Mouse (Mus musculus) heart, embryonic 15.5 days (tissue): ENCODE data around the gene Nr1h4. TPM values are rescaled to one million over a fixed set of nuclear protein-coding genes. Genes with fewer than 3 reads are reported as not detected.
"Not testable (repeated sequence)": the region's sequence is repeated elsewhere in the genome, so short reads cannot be mapped to it uniquely, and the experiment has no call there.

Experiments
- ATAC-seq: fragments of 200-750 bp; cut with Nextera tagmentation; replicated peaks from 2 replicates; pipeline ENCODE4 v1.8.0; 2017; ENCODE audit warnings: low read depth, moderate TSS enrichment; ENCODE audit not compliant: insufficient number of reproducible peaks, insufficient read depth, low FRiP score
- H3K27ac ChIP-seq: fragments of 300-500 bp; sonication (generic); 2 replicates; pipeline ENCODE4 v1.5.1; 2015; ENCODE audit warnings: mild to moderate bottlenecking, inconsistent platforms
- H3K27me3 ChIP-seq: fragments of 300-500 bp; sonication (generic); 2 replicates; pipeline ENCODE4 v1.6.1; 2015; ENCODE audit warnings: inconsistent platforms
- H3K36me3 ChIP-seq: fragments of 300-500 bp; sonication (generic); 2 replicates; pipeline ENCODE4 v1.6.1; 2015; ENCODE audit warnings: mild to moderate bottlenecking, inconsistent platforms
- H3K4me1 ChIP-seq: fragments of 300-500 bp; sonication (generic); replicated peaks from 2 replicates; pipeline ENCODE4 v1.6.1; 2015; ENCODE audit warnings: inconsistent platforms
- H3K4me2 ChIP-seq: fragments of 300-500 bp; sonication (generic); 2 replicates; pipeline ENCODE4 v1.6.1; 2015; ENCODE audit warnings: inconsistent platforms, mild to moderate bottlenecking, moderate library complexity
- H3K4me3 ChIP-seq: fragments of 300-500 bp; sonication (generic); 2 replicates; pipeline ENCODE4 v1.5.1; 2015; ENCODE audit warnings: mild to moderate bottlenecking, inconsistent platforms
- H3K9ac ChIP-seq: fragments of 300-500 bp; sonication (generic); 2 replicates; pipeline ENCODE4 v1.6.1; 2015; ENCODE audit warnings: mild to moderate bottlenecking, inconsistent platforms
- H3K9me3 ChIP-seq: fragments of 300-500 bp; sonication (generic); replicated peaks from 2 replicates; pipeline ENCODE4 v1.6.1; 2016; ENCODE audit warnings: inconsistent platforms
- WGBS: fragments of 180-500 bp; shearing (Covaris S2); methylation state at CpG from one replicate; pipeline ENCODE4 v1.1.7; 2015; ENCODE audit warnings: mixed read lengths; 5-methylcytosine and 5-hydroxymethylcytosine counted together
- polyA plus RNA-seq: library from polyadenylated mRNA; unstranded; fragments of >200 nt; fragmentation: Nextera tagmentation; extraction: Ambion mirVana; gene quantifications from 2 replicates; pipeline ENCODE4 v1.2.1, GENCODE M21; 2015

Gene Nr1h4
- 0.81 and 1.0 TPM in 2 replicates for polyA plus RNA-seq

- Histone ChIP-seq H3K4me3 (peak within 1 kb of the TSS; percentile 2; the same call in 1 of the 2 replicates), H3K4me2 (peak within 1 kb of the TSS; percentile 17), H3K4me1 (peaks cover 34% of the 10 kb centered on the region), H3K9me3 (no peaks in the 10 kb centered on the region), H3K9ac (no peak within 1 kb of the TSS), H3K27me3 (no peaks in the 10 kb centered on the region), H3K27ac (peak within 1 kb of the TSS; percentile 22; the same call in 1 of the 2 replicates), H3K36me3 (no peaks in the 10 kb centered on the region)
- WGBS, result 46% methylated on average over 17 of the region's 17 CpGs
- no peak for ATAC-seq
Observed at GRCm38 (mm10) chr10:89532929-89533727, at the start of gene Nr1h4. Nr1h4 (minus strand) TSS chr10:89533585.

GRCm38 (mm10) chr10:89578801-89579200 is 45.4 kb upstream of the Nr1h4 start:
- 79% methylated on average over 4 of the region's 4 CpGs for WGBS
- Histone ChIP-seq H3K4me3 (no peak overlapping the region), H3K4me2 (no peak overlapping the region), H3K27ac (no peak overlapping the region), H3K9ac (no peak overlapping the region), H3K4me1 (no peaks in the 10 kb centered on the region), H3K27me3 (no peaks in the 10 kb centered on the region), H3K36me3 (no peaks in the 10 kb centered on the region), H3K9me3 (no peaks in the 10 kb centered on the region)
- no peak for ATAC-seq

- Histone ChIP-seq H3K4me2 (no peak overlapping the region), H3K27me3 (no peaks in the 10 kb centered on the region), H3K27ac (no peak overlapping the region), H3K4me3 (no peak overlapping the region), H3K9ac (no peak overlapping the region), H3K9me3 (no peaks in the 10 kb centered on the region), H3K4me1 (no peaks in the 10 kb centered on the region), H3K36me3 (no peaks in the 10 kb centered on the region)
- no peak for ATAC-seq
- 76% methylated on average over 3 of the region's 3 CpGs for WGBS
Observed at GRCm38 (mm10) chr10:89577666-89578065, 44.3 kb upstream of the Nr1h4 start.

GRCm38 (mm10) chr10:89573421-89573820 is 40.0 kb upstream of the Nr1h4 start:
- no peak for ATAC-seq
- H3K4me1 ChIP-seq, result no peaks in the 10 kb centered on the region
- no peak overlapping the region for H3K9ac ChIP-seq
- H3K27ac ChIP-seq, result no peak overlapping the region
- no peak overlapping the region for H3K4me3 ChIP-seq
- H3K9me3 ChIP-seq, result no peaks in the 10 kb centered on the region
- WGBS, result 51% methylated on average over 3 of the region's 3 CpGs
- no peaks in the 10 kb centered on the region for H3K27me3 ChIP-seq
- H3K4me2 ChIP-seq, result no peak overlapping the region
- no peaks in the 10 kb centered on the region for H3K36me3 ChIP-seq

- Histone ChIP-seq H3K4me2 (no peak overlapping the region), H3K27me3 (no peaks in the 10 kb centered on the region), H3K4me3 (no peak overlapping the region), H3K36me3 (no peaks in the 10 kb centered on the region), H3K27ac (no peak overlapping the region), H3K9ac (no peak overlapping the region), H3K4me1 (no peaks in the 10 kb centered on the region), H3K9me3 (no peaks in the 10 kb centered on the region)
- WGBS, result 77% methylated on average over 6 of the region's 6 CpGs
- ATAC-seq, result no peak
Observed at GRCm38 (mm10) chr10:89572946-89573345, 39.6 kb upstream of the Nr1h4 start.

GRCm38 (mm10) chr10:89567391-89567790 is 34.0 kb upstream of the Nr1h4 start:
- Histone ChIP-seq H3K4me3 (no peak overlapping the region), H3K27ac (no peak overlapping the region), H3K27me3 (no peaks in the 10 kb centered on the region), H3K9ac (no peak overlapping the region), H3K4me2 (no peak overlapping the region), H3K36me3 (no peaks in the 10 kb centered on the region), H3K4me1 (no peaks in the 10 kb centered on the region), H3K9me3 (no peaks in the 10 kb centered on the region)
- WGBS, result 74% methylated on average over 2 of the region's 2 CpGs
- no peak for ATAC-seq

GRCm38 (mm10) chr10:89565301-89566022 is 32.1 kb upstream of the Nr1h4 start:
- no peaks in the 10 kb centered on the region for H3K36me3 ChIP-seq
- WGBS, result 83% methylated on average over 9 of the region's 9 CpGs

GRCm38 (mm10) chr10:89562113-89562512 is 28.7 kb upstream of the Nr1h4 start:
- Histone ChIP-seq H3K4me1 (no peaks in the 10 kb centered on the region), H3K9ac (no peak overlapping the region), H3K4me3 (no peak overlapping the region), H3K9me3 (no peaks in the 10 kb centered on the region), H3K36me3 (no peaks in the 10 kb centered on the region), H3K27ac (no peak overlapping the region), H3K4me2 (no peak overlapping the region), H3K27me3 (no peaks in the 10 kb centered on the region)
- 85% methylated on average over 6 of the region's 6 CpGs for WGBS
- ATAC-seq, result no peak

More at GRCm38 (mm10) chr10:89565301-89566022, 32.1 kb upstream of the Nr1h4 start:
- H3K4me3 ChIP-seq, result no peak overlapping the region
- H3K27me3 ChIP-seq, result no peaks in the 10 kb centered on the region
- H3K4me2 ChIP-seq, result no peak overlapping the region
- H3K9me3 ChIP-seq, result no peaks in the 10 kb centered on the region
- H3K27ac ChIP-seq, result no peak overlapping the region
- no peak overlapping the region for H3K9ac ChIP-seq
- ATAC-seq, result no peak
- H3K4me1 ChIP-seq, result no peaks in the 10 kb centered on the region

- no peak for ATAC-seq
- Histone ChIP-seq H3K4me3 (no peak overlapping the region), H3K27ac (no peak overlapping the region), H3K27me3 (no peaks in the 10 kb centered on the region), H3K4me2 (no peak overlapping the region), H3K4me1 (no peaks in the 10 kb centered on the region), H3K9ac (no peak overlapping the region), H3K9me3 (no peaks in the 10 kb centered on the region), H3K36me3 (no peaks in the 10 kb centered on the region)
- WGBS, result 54% methylated on average over 3 of the region's 3 CpGs
Observed at GRCm38 (mm10) chr10:89559351-89559750, 26.0 kb upstream of the Nr1h4 start.

- H3K27me3 ChIP-seq, H3K27ac ChIP-seq, H3K4me3 ChIP-seq, H3K9ac ChIP-seq, ATAC-seq, H3K36me3 ChIP-seq, H3K9me3 ChIP-seq, H3K4me1 ChIP-seq, H3K4me2 ChIP-seq: not testable (repeated sequence)
- WGBS, result 78% methylated on average over 13 of the region's 13 CpGs
Observed at GRCm38 (mm10) chr10:89554885-89555284, 21.5 kb upstream of the Nr1h4 start.

GRCm38 (mm10) chr10:89553855-89554254 is 20.5 kb upstream of the Nr1h4 start:
- H3K9ac ChIP-seq, H3K4me1 ChIP-seq, H3K27ac ChIP-seq, H3K4me2 ChIP-seq, H3K9me3 ChIP-seq, H3K27me3 ChIP-seq, ATAC-seq, H3K36me3 ChIP-seq, H3K4me3 ChIP-seq: not testable (repeated sequence)
- WGBS, result 83% methylated on average over 7 of the region's 7 CpGs
